Mouse (Mus musculus) thymus, postnatal 0 days (tissue): ENCODE results near the gene Nt5c2. TPM values are rescaled to one million over a fixed set of nuclear protein-coding genes. Genes with fewer than 3 reads are reported as not detected.

Experiments
- DNase-seq: peaks from one replicate; pipeline ENCODE4 v3.0.0-alpha.2; 2015; ENCODE audit warnings: low spot score
- polyA plus RNA-seq: library from polyadenylated mRNA; unstranded; fragments of >200 nt; fragmentation: Nextera tagmentation; extraction: Ambion mirVana; gene quantifications from 2 replicates; pipeline ENCODE4 v1.2.1, GENCODE M21; 2015

Nt5c2 gene
- 104 and 120 TPM in 2 replicates for polyA plus RNA-seq

DNA sequence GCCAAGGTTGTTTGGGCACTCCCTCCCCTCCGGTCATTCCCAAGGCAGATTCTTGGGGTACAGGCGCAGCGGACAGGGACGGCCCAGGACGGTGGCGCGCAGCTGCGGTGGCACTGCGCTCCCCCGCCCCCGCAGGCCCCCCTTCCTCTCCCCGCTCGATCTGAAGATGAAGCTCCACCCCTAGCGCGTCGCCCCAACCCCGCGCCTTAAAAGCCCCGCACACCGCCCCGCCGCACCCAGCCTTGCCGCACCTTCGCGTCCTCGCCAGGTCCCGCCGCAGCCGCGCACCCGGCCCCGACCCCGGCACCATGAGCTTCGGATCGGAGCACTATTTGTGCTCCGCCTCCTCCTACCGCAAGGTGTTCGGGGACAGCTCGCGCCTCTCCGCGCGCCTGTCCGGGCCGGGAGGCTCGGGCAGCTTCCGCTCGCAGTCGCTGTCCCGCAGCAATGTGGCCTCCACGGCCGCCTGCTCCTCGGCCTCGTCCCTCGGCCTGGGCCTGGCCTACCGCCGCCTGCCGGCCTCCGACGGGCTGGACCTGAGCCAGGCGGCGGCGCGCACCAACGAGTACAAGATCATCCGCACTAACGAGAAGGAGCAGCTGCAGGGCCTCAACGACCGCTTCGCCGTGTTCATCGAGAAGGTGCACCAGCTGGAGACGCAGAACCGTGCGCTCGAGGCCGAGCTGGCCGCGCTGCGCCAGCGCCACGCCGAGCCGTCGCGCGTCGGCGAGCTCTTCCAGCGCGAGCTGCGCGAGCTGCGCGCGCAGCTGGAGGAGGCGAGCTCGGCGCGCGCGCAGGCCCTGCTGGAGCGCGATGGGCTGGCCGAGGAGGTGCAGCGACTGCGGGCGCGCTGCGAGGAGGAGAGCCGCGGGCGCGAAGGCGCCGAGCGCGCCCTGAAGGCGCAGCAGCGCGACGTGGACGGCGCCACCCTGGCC, at the start of gene Nt5c2, which contains the start of gene Ina:
TSS of gene Nt5c2 (minus strand) at position 707 of the 935 bp plus-strand sequence.
TSS of gene Ina (plus strand) at position 252 of the 935 bp plus-strand sequence.
- peak; percentile 63 for DNase-seq

DNA sequence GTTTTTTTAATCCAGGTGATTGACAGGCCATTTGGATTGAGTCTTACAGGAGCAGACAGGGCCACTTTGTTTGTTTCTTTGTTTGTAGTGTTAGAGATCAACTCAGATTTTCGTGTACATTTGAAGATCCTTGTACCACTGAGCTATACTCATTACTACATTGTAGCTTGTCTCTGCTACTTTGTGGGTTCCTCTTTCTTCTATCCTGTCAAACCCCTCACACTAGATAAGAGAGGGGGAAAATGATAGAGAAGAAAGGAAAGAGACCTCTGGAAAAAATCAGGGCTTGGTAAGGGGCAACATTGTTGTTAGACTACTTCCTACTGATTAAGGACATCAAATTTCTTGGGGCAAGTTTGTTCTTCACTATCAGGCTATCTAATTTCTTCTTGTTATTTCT, 42.7 kb upstream of the Nt5c2 start:
- no peak for DNase-seq

DNA sequence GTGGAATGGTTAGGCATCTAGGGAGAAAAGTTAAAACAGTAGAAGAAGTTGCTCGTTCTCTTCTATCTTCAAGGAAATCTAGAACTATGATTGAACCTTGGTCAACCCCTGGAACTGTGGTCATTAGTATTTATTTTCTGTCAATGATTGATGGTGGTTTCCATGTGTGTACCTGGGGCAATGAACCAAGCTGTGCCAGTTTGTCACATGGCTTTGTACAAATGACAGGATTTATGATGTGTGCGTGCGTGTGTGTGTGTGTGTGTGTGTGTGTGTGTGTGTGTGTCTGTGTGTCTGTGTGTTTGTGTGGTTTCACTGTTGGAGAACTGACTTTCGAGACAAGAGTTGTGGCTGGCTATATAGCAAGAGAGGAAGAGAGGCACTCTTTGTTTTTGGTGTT, 38.5 kb upstream of the Nt5c2 start:
- no peak for DNase-seq

DNA sequence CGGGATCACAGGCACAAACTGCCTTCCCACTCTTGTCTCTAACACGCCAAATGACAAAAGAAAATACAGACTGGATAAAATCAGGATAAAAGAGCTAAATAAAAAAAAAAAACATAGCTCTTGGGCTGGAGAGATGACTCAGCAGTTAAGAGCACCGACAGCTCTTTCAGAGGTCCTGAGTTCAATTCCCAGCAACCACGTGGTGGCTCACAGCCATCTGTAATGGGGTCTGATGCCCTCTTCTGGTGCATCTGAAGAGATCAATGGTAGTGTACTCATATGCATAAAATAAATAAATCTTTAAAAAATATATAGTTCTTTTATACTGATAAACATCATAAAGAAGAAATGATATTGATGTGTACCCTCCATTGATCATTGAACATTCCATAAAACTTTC, 38.0 kb upstream of the Nt5c2 start:
- no peak for DNase-seq

DNA sequence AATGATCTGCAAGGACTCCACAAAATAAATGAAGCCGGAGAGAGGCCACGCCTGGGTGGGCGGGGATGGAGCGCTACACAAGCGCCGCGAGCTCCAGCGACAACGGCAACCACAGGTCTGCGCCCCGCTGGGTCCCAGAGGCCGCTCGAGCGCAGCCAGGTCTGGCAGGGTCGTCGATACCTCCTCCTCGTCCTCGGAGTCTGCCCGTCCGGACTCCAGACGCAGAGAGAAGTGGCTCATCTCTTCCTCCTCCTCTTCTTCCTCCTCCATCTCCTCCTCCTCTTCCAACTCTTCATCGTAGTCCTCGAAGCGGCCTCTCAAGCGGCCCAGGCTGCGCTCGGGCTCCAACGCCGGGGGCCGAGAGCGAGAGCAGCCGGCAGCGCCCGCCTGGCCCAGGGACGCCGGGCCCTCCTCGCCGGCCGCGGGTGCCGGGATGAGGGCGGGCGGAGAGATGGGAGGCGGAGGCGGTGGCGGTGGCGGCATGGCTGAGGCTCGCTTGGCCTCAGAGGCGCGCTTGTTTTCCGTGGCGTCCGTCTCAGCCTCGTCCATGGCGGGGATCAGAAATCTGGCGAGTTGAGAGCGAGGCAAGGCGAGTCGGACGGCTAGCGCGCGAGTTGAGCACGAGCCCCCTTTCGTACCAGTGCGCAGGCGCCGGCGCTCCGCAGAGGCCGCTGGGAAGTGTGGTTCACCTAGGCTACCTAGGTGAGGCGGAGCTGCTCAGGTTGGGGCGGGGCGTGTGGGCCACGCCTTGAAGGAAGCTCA, 35.5 kb upstream of the Nt5c2 start, which contains the start of gene Pcgf6:
TSS of gene Pcgf6 (minus strand) at position 636 of the 762 bp plus-strand sequence.
- DNase-seq = peak; percentile 84

DNA sequence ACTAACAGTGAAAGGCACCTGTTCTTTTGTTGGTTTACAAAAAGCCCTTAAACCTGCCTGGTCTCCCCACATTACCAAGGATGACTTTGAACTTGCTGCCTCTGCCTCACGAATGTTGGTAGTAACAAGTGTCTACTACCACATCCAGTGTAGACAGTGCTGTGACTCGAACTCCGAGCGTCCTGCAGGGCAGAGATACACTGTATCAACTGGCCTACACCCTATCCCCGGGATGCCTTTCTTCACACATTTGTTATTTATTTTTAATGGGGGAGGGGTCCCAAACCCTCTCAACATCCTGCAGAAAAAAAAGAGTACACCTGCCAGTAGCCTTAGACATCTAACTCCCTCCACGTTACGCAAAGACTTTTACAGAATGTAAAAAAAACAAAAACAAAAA, 34.9 kb upstream of the Nt5c2 start:
- peak; percentile 10 for DNase-seq

DNA sequence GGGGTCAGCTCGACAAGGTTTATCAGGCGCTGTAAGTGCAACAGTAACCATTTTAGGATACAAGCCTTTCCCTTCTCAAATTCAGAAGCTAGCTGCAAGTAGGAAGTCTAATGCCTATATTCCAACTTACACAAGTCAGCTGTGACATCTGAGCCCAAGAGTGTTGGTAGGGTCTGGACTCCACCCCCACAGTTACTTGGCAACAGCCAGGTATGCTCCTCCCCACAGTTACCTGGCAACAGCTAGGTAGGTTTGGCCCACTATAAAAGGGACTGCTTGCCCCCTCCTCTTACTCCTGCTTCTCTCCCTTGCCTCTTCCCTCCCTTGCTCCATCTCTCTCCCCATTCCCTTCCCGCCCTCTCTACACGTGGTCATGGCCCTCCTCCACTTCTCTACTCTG, 34.1 kb upstream of the Nt5c2 start:
- DNase-seq = no peak

DNA sequence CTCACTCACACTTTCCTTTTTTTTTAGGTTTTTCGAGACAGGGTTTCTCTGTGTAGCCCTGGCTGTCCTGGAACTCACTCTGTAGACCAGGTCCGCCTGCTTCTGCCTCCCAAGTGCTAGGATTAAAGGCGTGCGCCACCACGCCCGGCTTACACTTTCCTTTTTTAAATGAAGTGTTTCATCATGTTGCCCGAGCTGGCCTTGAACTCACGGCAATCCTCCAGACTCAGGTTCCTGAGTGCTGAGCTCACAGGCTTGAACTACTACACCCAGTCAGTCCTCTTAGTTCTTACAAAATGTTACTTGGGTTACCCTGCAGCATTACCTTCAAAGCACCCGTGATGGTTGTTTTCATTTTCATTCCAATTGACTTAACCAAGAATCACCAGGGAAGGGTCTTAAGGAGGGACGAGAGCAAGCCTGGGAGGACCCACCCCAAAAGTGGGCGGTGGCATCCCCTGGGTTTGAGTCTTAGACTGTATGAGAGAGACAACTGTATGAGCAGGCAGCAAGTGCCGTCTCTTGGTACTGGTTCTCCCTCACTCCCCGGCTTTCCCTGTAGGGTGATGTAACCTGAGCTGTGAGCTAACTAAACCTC, 32.4 kb upstream of the Nt5c2 start:
- no peak for DNase-seq

DNA sequence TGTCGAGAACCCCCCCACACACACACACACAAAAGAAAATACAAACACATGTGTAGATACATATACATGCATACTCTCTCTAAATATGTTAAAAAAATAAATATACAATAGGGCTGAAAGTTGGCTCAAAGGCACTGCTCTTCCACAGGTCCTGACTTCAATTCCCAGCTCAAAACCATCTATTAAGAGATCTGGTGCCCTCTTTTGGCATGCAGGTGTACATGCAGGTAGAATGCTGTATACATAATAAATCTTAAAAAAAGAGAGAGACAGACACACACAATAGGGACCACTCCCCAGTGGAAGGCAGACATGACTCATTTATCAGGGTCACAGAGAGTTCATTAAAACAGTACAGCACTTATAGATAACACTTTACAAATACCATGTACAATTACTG, 31.4 kb upstream of the Nt5c2 start:
- DNase-seq = no peak

DNA sequence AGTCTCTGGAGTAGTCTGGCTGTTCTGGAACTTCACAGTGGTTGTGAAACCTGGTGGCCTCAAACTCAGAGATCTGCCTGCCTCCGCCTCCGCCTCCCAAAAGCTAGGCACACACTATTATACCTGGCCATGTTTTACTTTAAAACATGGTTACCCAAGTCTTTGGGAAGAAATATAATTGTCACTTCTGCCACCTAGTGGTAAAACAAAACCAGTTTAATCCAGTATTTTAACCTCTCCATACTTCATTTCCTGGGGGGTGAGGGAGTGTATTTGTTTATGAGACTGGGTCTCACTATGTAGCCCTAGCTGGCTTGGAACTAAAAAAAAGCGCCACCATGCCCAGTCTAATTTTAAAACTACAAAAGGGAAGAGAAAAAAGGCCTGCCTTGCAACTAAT, 28.7 kb upstream of the Nt5c2 start:
- DNase-seq = peak; percentile 54

DNA sequence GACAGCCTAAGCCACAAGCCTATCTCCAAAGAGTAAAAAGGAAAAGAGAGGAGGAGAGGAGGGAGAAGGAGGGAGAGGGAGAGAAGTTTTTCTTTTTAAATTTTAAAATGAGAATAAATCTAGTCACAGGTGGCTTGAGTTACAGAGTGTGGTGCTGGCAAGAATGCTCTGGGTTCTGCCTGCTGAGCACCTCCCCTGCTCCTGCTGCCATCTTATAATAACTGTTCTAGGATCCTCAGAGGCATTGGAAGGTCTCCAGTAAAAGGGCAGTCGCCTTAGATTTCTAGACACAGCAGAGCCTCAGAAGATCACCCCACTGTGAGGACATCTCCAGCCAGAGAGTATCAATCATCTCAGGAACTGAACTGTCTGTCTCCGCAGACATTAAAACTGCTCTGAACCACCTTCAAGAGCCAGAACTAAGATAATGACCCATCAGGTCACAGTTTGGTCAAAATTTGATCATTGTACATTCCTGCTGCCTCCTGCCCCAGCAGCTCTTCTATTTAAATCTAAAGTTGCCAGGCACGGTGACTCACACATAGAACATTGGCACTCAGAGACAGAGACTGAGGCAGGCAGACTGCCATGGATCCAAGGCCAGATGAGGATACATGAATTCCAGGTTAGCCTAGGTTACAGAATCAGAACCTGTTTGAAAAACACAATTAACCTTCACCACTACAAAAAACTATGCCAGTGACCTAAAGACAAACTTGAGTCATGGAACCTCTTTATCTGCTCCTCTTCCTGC, 25.9 kb upstream of the Nt5c2 start:
- no peak for DNase-seq

DNA sequence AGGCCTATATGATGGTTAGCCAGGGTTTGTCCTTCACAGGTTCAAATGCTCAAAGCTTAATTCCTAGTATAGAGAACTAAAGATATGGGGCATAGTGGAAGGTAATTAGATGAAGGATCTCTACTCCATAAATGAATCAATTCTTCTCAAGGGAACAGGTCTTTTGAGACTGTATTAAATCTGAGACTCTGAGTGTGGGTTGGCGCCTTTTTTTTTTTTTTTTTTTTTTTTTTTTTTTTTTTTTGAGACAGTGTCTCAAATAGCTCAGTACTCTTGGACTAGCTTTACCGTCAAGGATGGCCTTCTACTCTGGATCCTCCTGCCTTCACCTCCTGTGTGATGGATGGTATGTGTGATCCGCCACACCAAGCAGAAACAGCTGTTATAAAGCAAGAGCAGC, 21.6 kb upstream of the Nt5c2 start:
- DNase-seq = no peak

DNA sequence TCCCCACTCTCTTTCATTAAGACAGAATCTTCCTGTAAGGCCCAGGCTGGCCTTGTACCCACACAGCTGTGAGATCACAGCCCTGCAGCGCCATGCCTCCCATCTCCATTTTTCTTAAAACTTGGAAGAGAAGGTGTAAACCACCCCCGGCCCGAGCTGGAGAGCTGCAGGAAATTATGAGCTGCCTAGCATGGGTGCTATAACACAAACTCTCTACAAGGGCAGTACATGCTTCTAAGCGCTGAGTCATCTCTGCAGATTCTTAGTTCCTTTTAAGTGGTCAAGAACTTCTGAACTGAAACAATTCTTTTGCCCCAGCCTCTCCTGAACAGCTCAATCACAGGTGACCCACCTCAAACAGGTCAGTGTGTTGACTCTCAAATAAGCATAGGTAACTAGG, 20.0 kb upstream of the Nt5c2 start:
- DNase-seq = no peak

DNA sequence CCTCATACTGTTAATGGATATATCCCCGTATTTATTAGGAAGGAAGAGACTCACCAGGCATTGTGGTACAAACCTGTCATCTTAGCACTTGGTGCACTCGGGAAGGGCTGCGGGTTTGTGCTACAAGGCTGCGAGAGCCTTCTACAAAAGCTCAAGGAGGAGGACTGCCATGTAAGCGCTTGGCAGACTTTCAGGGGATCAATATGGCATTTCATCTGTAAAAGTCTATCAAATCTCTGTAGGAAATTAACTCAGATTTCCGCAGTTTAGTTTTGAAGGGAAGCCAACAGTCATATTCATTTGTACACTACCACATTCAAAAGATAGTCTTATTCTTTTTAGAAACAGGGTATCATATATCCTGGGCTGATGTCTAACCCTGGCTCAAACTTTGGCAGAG, 16.8 kb upstream of the Nt5c2 start:
- DNase-seq = no peak

DNA sequence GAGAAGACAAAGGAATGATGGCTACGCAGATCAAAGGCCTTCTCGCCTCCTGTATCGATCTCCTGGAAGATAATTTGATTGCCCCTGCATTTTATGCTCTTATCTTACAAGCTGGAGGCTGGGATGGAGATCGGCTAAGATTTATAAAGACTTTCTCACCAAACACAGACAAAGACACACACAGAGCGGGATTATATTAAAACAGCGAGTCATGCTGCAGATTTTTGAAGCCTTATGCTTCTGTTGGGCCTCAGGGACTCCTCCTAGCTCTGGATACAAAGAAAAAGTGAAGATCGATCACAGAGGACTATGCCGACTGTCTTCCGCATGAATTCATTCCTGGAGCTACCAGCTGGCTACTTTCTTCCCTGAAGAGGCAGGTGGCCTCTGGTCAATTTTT, 14.8 kb upstream of the Nt5c2 start:
- DNase-seq = no peak

DNA sequence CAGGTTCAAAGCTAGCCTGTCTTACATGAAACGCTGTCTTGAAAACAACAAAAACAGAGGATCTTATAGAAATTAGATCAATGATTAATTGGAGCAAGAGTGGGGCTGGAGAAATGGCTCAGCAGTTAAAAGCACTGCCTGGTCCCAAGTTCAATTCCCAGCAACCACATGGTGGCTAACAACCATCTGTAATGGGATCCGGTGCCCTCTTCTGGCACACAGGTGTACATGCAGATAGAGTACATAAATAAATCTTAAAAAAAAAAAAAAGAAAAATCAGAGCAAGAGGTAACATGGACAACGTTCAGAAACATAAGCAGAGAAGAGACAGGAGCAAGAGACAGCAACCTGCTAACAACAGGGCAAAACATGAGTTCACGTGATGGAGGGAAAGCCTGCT, 11.6 kb upstream of the Nt5c2 start:
- DNase-seq = no peak

DNA sequence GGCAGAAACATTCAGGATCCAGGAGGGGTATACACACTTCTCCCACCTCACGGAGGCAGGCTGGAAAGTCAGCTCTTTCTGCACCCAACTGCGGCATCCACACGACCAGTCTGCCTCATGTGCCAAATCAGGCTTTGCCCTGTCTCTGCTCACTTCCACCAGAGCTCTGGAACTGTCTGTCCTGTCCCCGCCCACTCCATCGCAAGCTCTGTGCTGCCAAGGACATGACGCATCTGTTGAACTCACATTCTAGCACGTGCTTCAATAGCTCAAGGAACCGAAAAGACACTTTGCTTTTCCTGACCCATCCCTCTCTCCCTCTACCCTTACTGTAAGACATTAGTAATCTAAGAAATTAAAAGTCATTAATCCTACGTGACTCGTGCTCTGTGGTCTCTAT, 10.0 kb upstream of the Nt5c2 start:
- DNase-seq = no peak

DNA sequence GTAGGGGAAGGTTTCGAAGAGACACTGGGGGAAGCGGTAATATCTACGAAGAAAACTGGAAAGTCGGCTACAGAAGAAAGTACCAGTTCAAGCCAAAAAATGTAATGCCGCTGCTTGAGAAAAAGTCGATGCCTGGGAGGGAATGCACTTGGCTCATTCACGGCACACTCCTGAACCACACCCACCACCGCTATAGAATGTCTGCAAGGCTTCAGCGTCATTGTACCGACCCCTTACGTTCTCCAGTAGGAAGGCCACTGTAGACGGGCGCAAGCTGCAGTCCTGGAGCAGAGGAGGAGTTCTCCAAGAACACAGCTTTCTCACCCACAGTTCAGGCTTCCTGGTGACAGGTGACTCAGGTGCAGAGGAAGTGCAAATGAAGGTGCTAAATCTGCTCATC, 8.6 kb upstream of the Nt5c2 start:
- no peak for DNase-seq

DNA sequence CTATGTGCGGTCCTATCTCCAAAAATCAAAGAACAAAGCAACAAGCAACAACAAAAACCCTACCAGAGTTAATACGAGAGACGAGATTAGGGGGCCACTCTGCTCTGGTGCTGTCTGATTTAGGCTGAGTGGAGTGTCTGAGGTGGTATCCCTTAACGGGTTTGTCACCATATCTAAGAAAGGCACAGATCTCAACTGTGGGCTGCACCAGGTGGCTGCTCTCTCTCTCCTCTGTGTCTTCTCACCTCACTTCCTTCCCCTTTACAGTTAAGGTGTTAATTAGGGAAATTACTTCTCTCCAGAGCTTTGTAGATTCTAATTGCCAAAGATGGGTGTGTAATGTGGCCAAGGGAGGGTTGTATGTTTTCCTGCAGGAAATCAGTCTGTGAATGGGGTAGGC, 7.8 kb upstream of the Nt5c2 start:
- no peak for DNase-seq

DNA sequence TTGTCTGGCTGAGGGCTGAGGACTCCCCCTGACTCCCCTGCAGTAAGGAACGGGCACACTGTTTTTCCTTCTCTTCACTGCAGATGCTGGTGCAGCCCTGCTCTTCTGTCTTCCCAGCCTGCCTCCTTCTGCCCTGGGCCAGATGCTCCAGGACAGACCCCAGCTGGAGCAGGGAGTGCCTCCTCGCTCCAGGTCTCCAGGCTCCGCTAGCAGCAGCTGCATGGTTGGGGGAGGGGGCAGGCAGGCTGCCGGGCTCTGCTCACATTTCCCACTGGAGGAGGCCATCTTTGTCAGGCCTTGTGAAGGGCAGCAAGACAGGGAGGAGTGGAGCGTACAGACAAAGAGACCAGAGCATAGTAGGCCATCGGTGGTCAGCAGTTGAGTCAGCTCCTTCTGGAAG, 4.4 kb upstream of the Nt5c2 start:
- no peak for DNase-seq

DNA sequence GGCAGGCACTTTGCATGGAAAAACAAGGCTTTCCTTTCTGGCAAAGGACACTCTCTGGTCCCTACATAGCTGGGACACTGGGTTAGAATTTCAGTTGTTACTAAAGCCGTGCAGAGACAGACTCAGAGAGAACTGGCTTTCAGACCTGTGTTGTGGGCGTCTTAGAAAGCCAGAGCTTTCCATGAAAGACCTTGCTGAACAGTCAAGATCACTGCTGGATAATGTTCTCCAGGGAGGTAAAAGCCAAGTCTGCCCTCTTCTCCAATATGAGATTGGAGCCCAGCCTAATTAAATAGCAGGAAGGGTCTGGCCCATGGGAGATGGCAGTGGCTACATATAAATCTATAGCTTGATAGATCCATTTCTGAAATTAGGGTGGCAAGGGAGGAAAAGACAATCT, 3.4 kb upstream of the Nt5c2 start:
- DNase-seq = no peak
